Mouse (Mus musculus) CH12.LX (cell line): Measurements from ENCODE around the gene Gm28047. TPM values are rescaled to one million over a fixed set of nuclear protein-coding genes. Genes with fewer than 3 reads are reported as not detected.

Experiments used
- DNase-seq: peaks from one replicate; pipeline ENCODE4 v3.0.0-alpha.2; 2013; ENCODE audit errors: extremely low read depth
- H3K27ac ChIP-seq: 2 replicates; pipeline ENCODE4 v1.5.1; 2012; ENCODE audit warnings: low read depth, mild to moderate bottlenecking, control low read depth, moderate library complexity; ENCODE audit not compliant: insufficient read depth
- H3K27me3 ChIP-seq: replicated peaks from 2 replicates; pipeline ENCODE3; 2012; ENCODE audit warnings: inconsistent platforms
- H3K36me3 ChIP-seq, 2 experiments: replicated peaks in 1 of 2; 2 replicates each; pipeline versions ENCODE3 to v1.6.1; 2012; ENCODE audit warnings: inconsistent platforms in 1 of 2, low read length in 1 of 2, mild to moderate bottlenecking in 1 of 2, mixed read lengths in 1 of 2, moderate library complexity in 1 of 2; ENCODE audit not compliant: control insufficient read depth in 1 of 2, insufficient read depth in 1 of 2
- H3K4me1 ChIP-seq, 2 experiments: 2 replicates each; pipeline ENCODE4 v1.6.1; 2012; ENCODE audit warnings: inconsistent platforms in 1 of 2, moderate library complexity in 1 of 2; ENCODE audit not compliant: insufficient read depth in 2 of 2, control insufficient read depth in 1 of 2
- H3K4me2 ChIP-seq: 2 replicates; pipeline ENCODE4 v1.6.1; 2012; ENCODE audit warnings: low read depth, mild to moderate bottlenecking, control low read depth; ENCODE audit not compliant: poor library complexity, insufficient read depth, severe bottlenecking
- H3K4me3 ChIP-seq, 3 experiments: fragments of 150-350 bp in 1 of 3; sonication (generic) in 1 of 3; replicated peaks in 1 of 3; 2 replicates each; pipeline versions ENCODE3 to v1.5.1; 2011 to 2012; ENCODE audit warnings: low read depth in 2 of 3, low read length in 2 of 3, mild to moderate bottlenecking in 2 of 3, moderate library complexity in 2 of 3, control low read depth in 1 of 3, improper control_type of control experiment in 1 of 3, inconsistent platforms in 1 of 3, mixed read lengths in 1 of 3; ENCODE audit not compliant: poor library complexity in 1 of 3
- H3K79me2 ChIP-seq: replicated peaks from 2 replicates; pipeline ENCODE4 v1.6.1; 2012; ENCODE audit warnings: mild to moderate bottlenecking, moderate library complexity; ENCODE audit not compliant: control insufficient read depth, poor library complexity, insufficient read depth, severe bottlenecking; ENCODE audit errors: extremely low read depth
- H3K9ac ChIP-seq: 2 replicates; pipeline ENCODE4 v1.6.1; 2012; ENCODE audit warnings: low read depth, mild to moderate bottlenecking, control low read depth, moderate library complexity; ENCODE audit not compliant: insufficient read depth
- H3K9me3 ChIP-seq: replicated peaks from 2 replicates; pipeline ENCODE3; 2012; ENCODE audit warnings: low read length, inconsistent platforms, mixed read lengths
- BHLHE40 ChIP-seq: IDR thresholded peaks from 2 replicates; pipeline ENCODE4 v1.6.1; 2011; ENCODE audit warnings: mild to moderate bottlenecking, low read depth, low read length, improper control_type of control experiment
- CHD2 ChIP-seq: IDR thresholded peaks from 2 replicates; pipeline ENCODE4 v1.6.1; 2011; ENCODE audit warnings: low read length, improper control_type of control experiment
- CTCF ChIP-seq, 2 experiments: IDR thresholded peaks in 1 of 2; conservative IDR thresholded peaks in 1 of 2; 2 replicates each; pipeline ENCODE4 v1.5.1; 2011 to 2012; ENCODE audit warnings: low read depth in 2 of 2, low read length in 2 of 2, improper control_type of control experiment in 1 of 2, inconsistent platforms in 1 of 2, mild to moderate bottlenecking in 1 of 2, moderate library complexity in 1 of 2
- EP300 ChIP-seq: IDR thresholded peaks from 2 replicates; pipeline ENCODE4 v1.6.1; 2011; ENCODE audit warnings: low read length, improper control_type of control experiment
- ETS1 ChIP-seq: conservative IDR thresholded peaks from 2 replicates; pipeline ENCODE4 v1.6.1; 2012; ENCODE audit warnings: low read depth, mild to moderate bottlenecking, inconsistent platforms, low read length, improper control_type of control experiment, moderate library complexity
- IRF4 ChIP-seq: IDR thresholded peaks from 2 replicates; pipeline ENCODE4 v1.6.1; 2014; ENCODE audit warnings: low read depth, mild to moderate bottlenecking, inconsistent platforms, low read length, improper control_type of control experiment
- JUND ChIP-seq: conservative IDR thresholded peaks from 2 replicates; pipeline ENCODE4 v1.6.1; 2011; ENCODE audit warnings: low read depth, low read length, improper control_type of control experiment
- KAT2A ChIP-seq: IDR thresholded peaks from 2 replicates; pipeline ENCODE4 v1.6.1; 2012; ENCODE audit warnings: low read length, improper control_type of control experiment, inconsistent platforms; ENCODE audit not compliant: insufficient replicate concordance
- MAFK ChIP-seq: IDR thresholded peaks from 2 replicates; pipeline ENCODE4 v1.6.1; 2011; ENCODE audit warnings: low read length, improper control_type of control experiment; ENCODE audit not compliant: insufficient replicate concordance
- MAZ ChIP-seq: IDR thresholded peaks from 2 replicates; pipeline ENCODE4 v1.6.1; 2012; ENCODE audit warnings: low read depth, mild to moderate bottlenecking, inconsistent platforms, low read length, improper control_type of control experiment, moderate library complexity
- MEF2A ChIP-seq: IDR thresholded peaks from 2 replicates; pipeline ENCODE4 v1.6.1; 2014; ENCODE audit warnings: low read depth, mild to moderate bottlenecking, inconsistent platforms, low read length, improper control_type of control experiment, borderline replicate concordance
- NRF1 ChIP-seq: IDR thresholded peaks from 2 replicates; pipeline ENCODE4 v1.6.1; 2014; ENCODE audit warnings: low read depth, mild to moderate bottlenecking, inconsistent platforms, low read length, improper control_type of control experiment, moderate library complexity
- POLR2AphosphoS2 ChIP-seq: IDR thresholded peaks from 2 replicates; pipeline ENCODE4 v1.6.1; 2011; ENCODE audit warnings: low read depth, low read length, improper control_type of control experiment
- RCOR1 ChIP-seq: conservative IDR thresholded peaks from 2 replicates; pipeline ENCODE4 v1.6.1; 2012; ENCODE audit warnings: low read depth, mild to moderate bottlenecking, inconsistent platforms, low read length, improper control_type of control experiment
- TBP ChIP-seq: conservative IDR thresholded peaks from 2 replicates; pipeline ENCODE4 v1.6.1; 2011; ENCODE audit warnings: low read depth, low read length, improper control_type of control experiment
- UBTF ChIP-seq: IDR thresholded peaks from 2 replicates; pipeline ENCODE4 v1.6.1; 2012; ENCODE audit warnings: low read depth, mild to moderate bottlenecking, inconsistent platforms, low read length, improper control_type of control experiment, moderate library complexity
- USF1 ChIP-seq: IDR thresholded peaks from 2 replicates; pipeline ENCODE4 v1.6.1; 2014; ENCODE audit warnings: low read depth, mild to moderate bottlenecking, inconsistent platforms, low read length, improper control_type of control experiment
- ZKSCAN1 ChIP-seq: IDR thresholded peaks from 2 replicates; pipeline ENCODE4 v1.6.1; 2012; ENCODE audit warnings: low read depth, inconsistent platforms, low read length, improper control_type of control experiment, borderline replicate concordance
- dilution Hi-C: fragments of 300-500 bp; cut with MboI; formaldehyde crosslinking; loops from 2 replicates; pipeline ENCODE4 v1.14.3; 2020; ENCODE audit warnings: low sequenced_read_pairs; ENCODE audit not compliant: extremely low pct_unique_long_range_greater_than_20kb, extremely low pct_ligation_motif_present
- in situ Hi-C: fragments of 300-500 bp; cut with MboI; formaldehyde crosslinking; loops from 3 replicates; pipeline ENCODE4 v1.14.3; 2019; ENCODE audit warnings: low sequenced_read_pairs, low pct_ligation_motif_present, low pct_unique_long_range_greater_than_20kb, mixed read lengths
- polyA plus RNA-seq: library from polyadenylated mRNA; unstranded; fragments of >175 nt; gene quantifications from 2 replicates; pipeline ENCODE4 v1.2.1, GENCODE M21; 2012; ENCODE audit warnings: low read depth; ENCODE audit not compliant: insufficient read length
- total RNA-seq, 2 experiments: library from RNA; depleted of rRNA; stranded (reverse); fragments of 300-350 nt in 1 of 2; fragments of >200 nt in 1 of 2; gene quantifications; 2 replicates each; pipeline ENCODE4 v1.2.3; 2012 to 2014

Gm28047 gene
- total and polyA plus RNA-seq, 3 experiments: not detected

- H3K9ac ChIP-seq: no peak overlapping the region
- no peak overlapping the region for H3K27ac ChIP-seq
- no peak for DNase-seq
- TF ChIP-seq BHLHE40: no peak
- no peak for TF ChIP-seq CTCF (conservative IDR thresholded peaks at IDR 0.05 in 1 of 2, IDR thresholded peaks at IDR 0.05 in 1 of 2; ENCODE audit: low read depth in 2 of 2, low read length in 2 of 2)
- no peak for TF ChIP-seq ETS1
- no peaks in the 10 kb centered on the region for H3K79me2 ChIP-seq
- H3K9me3 ChIP-seq: no peaks in the 10 kb centered on the region
- peaks cover 33 to 90% of the 10 kb centered on the region in 2 experiments for H3K36me3 ChIP-seq
- no peak overlapping the region for H3K4me2 ChIP-seq
- in situ Hi-C loops (no loop called here), dilution Hi-C loops (no loop called here)
- H3K4me3 ChIP-seq: no peak overlapping the region
- no peaks in the 10 kb centered on the region for H3K27me3 ChIP-seq
- peaks cover 0 to 8% of the 10 kb centered on the region in 2 experiments; a peak in 1 of 4 replicates for H3K4me1 ChIP-seq
Observed at GRCm38 (mm10) chr15:102530566-102530965, 94.3 kb downstream of the Gm28047 start.

GRCm38 (mm10) chr15:102528396-102528795 lies 96.5 kb downstream of the Gm28047 start:
- dilution Hi-C loops (no loop called here), in situ Hi-C loops (no loop called here)
- TF ChIP-seq CTCF (conservative IDR thresholded peaks at IDR 0.05 in 1 of 2, IDR thresholded peaks at IDR 0.05 in 1 of 2; ENCODE audit: low read depth in 2 of 2, low read length in 2 of 2): no peak
- no peak for TF ChIP-seq ETS1
- no peak for TF ChIP-seq IRF4
- no peak for TF ChIP-seq MAFK
- no peak for TF ChIP-seq USF1
- TF ChIP-seq KAT2A: no peak
- no peak for TF ChIP-seq ZKSCAN1
- no peak for TF ChIP-seq MEF2A
- TF ChIP-seq TBP: no peak
- TF ChIP-seq CHD2: no peak
- no peak for TF ChIP-seq RCOR1
- no peak for TF ChIP-seq MAZ
- TF ChIP-seq JUND: no peak
- no peak for TF ChIP-seq POLR2AphosphoS2
- TF ChIP-seq UBTF: no peak
- no peak for TF ChIP-seq EP300
- TF ChIP-seq NRF1: no peak
- peaks cover 0 to 12% of the 10 kb centered on the region in 2 experiments; a peak in 2 of 4 replicates for H3K4me1 ChIP-seq
- H3K79me2 ChIP-seq: no peaks in the 10 kb centered on the region
- H3K4me3 ChIP-seq: no peak overlapping the region
- H3K27ac ChIP-seq: no peak overlapping the region
- no peak overlapping the region for H3K4me2 ChIP-seq
- H3K27me3 ChIP-seq: no peaks in the 10 kb centered on the region
- no peak overlapping the region for H3K9ac ChIP-seq
- peaks cover 34 to 94% of the 10 kb centered on the region in 2 experiments for H3K36me3 ChIP-seq
- H3K9me3 ChIP-seq: no peaks in the 10 kb centered on the region
- no peak for DNase-seq
